Mouse (Mus musculus) liver, postnatal 0 days (tissue): ENCODE measurements around the gene Zfp36. TPM values are rescaled to one million over a fixed set of nuclear protein-coding genes. Genes with fewer than 3 reads are reported as not detected.

Experiments used
- ATAC-seq: fragments of 200-750 bp; cut with Nextera tagmentation; 2 replicates; pipeline ENCODE4 v1.8.0; 2017; ENCODE audit warnings: mild to moderate bottlenecking, moderate library complexity
- DNase-seq: peaks from one replicate; pipeline ENCODE4 v3.0.0-alpha.2; 2016
- H3K27ac ChIP-seq: fragments of 300-500 bp; sonication (generic); 2 replicates; pipeline ENCODE4 v1.5.1; 2014; ENCODE audit warnings: antibody characterized with exemption, moderate library complexity, mild to moderate bottlenecking, low read depth
- H3K27me3 ChIP-seq: fragments of 300-500 bp; sonication (generic); 2 replicates; pipeline ENCODE4 v1.6.1; 2014; ENCODE audit warnings: low read length, control low read depth, mixed read lengths; ENCODE audit not compliant: insufficient read depth
- H3K36me3 ChIP-seq: fragments of 300-500 bp; sonication (generic); replicated peaks from 2 replicates; pipeline ENCODE4 v1.6.1; 2014; ENCODE audit warnings: mild to moderate bottlenecking, control low read depth, low read length, moderate library complexity, mixed read lengths; ENCODE audit not compliant: insufficient read depth
- H3K4me1 ChIP-seq: fragments of 300-500 bp; sonication (generic); 2 replicates; pipeline ENCODE4 v1.6.1; 2014; ENCODE audit warnings: antibody characterized with exemption, mild to moderate bottlenecking, control low read depth; ENCODE audit not compliant: insufficient read depth
- H3K4me2 ChIP-seq: fragments of 300-500 bp; sonication (generic); 2 replicates; pipeline ENCODE4 v1.6.1; 2014; ENCODE audit warnings: low read depth, mild to moderate bottlenecking, low read length, moderate library complexity, mixed read lengths
- H3K4me3 ChIP-seq: fragments of 300-500 bp; sonication (generic); 2 replicates; pipeline ENCODE4 v1.5.1; 2014; ENCODE audit warnings: low read depth, low read length
- H3K9ac ChIP-seq: fragments of 300-500 bp; sonication (generic); replicated peaks from 2 replicates; pipeline ENCODE4 v1.6.1; 2014; ENCODE audit warnings: mild to moderate bottlenecking, moderate library complexity
- H3K9me3 ChIP-seq: fragments of 300-500 bp; sonication (generic); 2 replicates; pipeline ENCODE4 v1.6.1; 2016; ENCODE audit warnings: mild to moderate bottlenecking, control low read depth, low read length, mixed read lengths
- CTCF ChIP-seq: sonication (generic); IDR thresholded peaks from 2 replicates; pipeline ENCODE4 v1.5.1; 2016; ENCODE audit warnings: antibody characterized with exemption, low read depth
- EP300 ChIP-seq: IDR thresholded peaks from 2 replicates; pipeline ENCODE4 v1.6.1; 2016; ENCODE audit warnings: antibody characterized with exemption, low read depth, mild to moderate bottlenecking
- WGBS: fragments of 180-500 bp; shearing (Covaris S2); extraction: QIAGEN DNeasy Blood & Tissue Kit; methylation state at CpG from one replicate; pipeline ENCODE4 v1.1.7; 2014; ENCODE audit not compliant: insufficient replicate concordance; 5-methylcytosine and 5-hydroxymethylcytosine counted together
- polyA plus RNA-seq: library from polyadenylated mRNA; unstranded; fragments of >200 nt; fragmentation: Nextera tagmentation; extraction: Ambion mirVana; gene quantifications from 2 replicates; pipeline ENCODE4 v1.2.1, GENCODE M21; 2015

Gene Zfp36
- polyA plus RNA-seq, 1 experiment from 2014 or later: 21.1 TPM

GRCm38 (mm10) chr7:28341381-28341780, 38.7 kb downstream of the Zfp36 start:
- H3K27me3 ChIP-seq: no peaks in the 10 kb centered on the region
- no peaks in the 10 kb centered on the region for H3K36me3 ChIP-seq
- peak; percentile 65 for DNase-seq
- H3K9ac ChIP-seq: no peak overlapping the region
- H3K4me2 ChIP-seq: peak overlapping the region; percentile 29
- H3K27ac ChIP-seq: peak overlapping the region; percentile 81
- ATAC-seq: peak; percentile 48
- no peaks in the 10 kb centered on the region for H3K9me3 ChIP-seq
- H3K4me3 ChIP-seq: no peak overlapping the region
- 35% methylated on average over 7 of the region's 7 CpGs for WGBS
- H3K4me1 ChIP-seq: peaks cover 17% of the 10 kb centered on the region
- TF ChIP-seq EP300: peak; percentile 65; the same call in 1 of the 2 replicates
- TF ChIP-seq CTCF: no peak

- H3K4me1 ChIP-seq: peaks cover 17% of the 10 kb centered on the region
- DNase-seq: peak; percentile 65
- H3K27me3 ChIP-seq: no peaks in the 10 kb centered on the region
- peaks cover 4% of the 10 kb centered on the region; the same call in 1 of the 2 replicates for H3K36me3 ChIP-seq
- no peaks in the 10 kb centered on the region for H3K9me3 ChIP-seq
- TF ChIP-seq CTCF (peak; percentile 57), EP300 (no peak)
- WGBS: 36% methylated on average over 19 of the region's 19 CpGs
- peak overlapping the region; percentile 90 for H3K4me3 ChIP-seq
- peak; percentile 0; the same call in 1 of the 2 replicates for ATAC-seq
- peak overlapping the region; percentile 87 for H3K4me2 ChIP-seq
- H3K27ac ChIP-seq: peak overlapping the region; percentile 89
- peak overlapping the region; percentile 96 for H3K9ac ChIP-seq
These were observed 40.7 kb downstream of the Zfp36 start for GRCm38 (mm10) chr7:28339213-28339917.

- WGBS: under 1% methylated on average over 76 of the region's 77 CpGs
- peak; percentile 98 for ATAC-seq
- TF ChIP-seq CTCF (no peak; the same call in none of the 2 replicates), EP300 (peak; percentile 88)
These were observed 41.7 kb downstream of the Zfp36 start, which contains the start of gene Supt5 for GRCm38 (mm10) chr7:28338108-28338998. Supt5 (minus strand) TSS chr7:28338746.

GRCm38 (mm10) chr7:28335471-28335870, 44.6 kb downstream of the Zfp36 start:
- Histone ChIP-seq H3K9me3 (no peaks in the 10 kb centered on the region), H3K36me3 (peaks cover 14% of the 10 kb centered on the region), H3K4me2 (no peak overlapping the region), H3K4me1 (peaks cover 11% of the 10 kb centered on the region), H3K4me3 (no peak overlapping the region), H3K27ac (no peak overlapping the region), H3K27me3 (no peaks in the 10 kb centered on the region), H3K9ac (no peak overlapping the region)
- DNase-seq: no peak
- WGBS: 86% methylated on average over 2 of the region's 2 CpGs
- ATAC-seq: no peak
- no peak for TF ChIP-seq EP300
- no peak for TF ChIP-seq CTCF

More at GRCm38 (mm10) chr7:28338108-28338998, 41.7 kb downstream of the Zfp36 start, which contains the start of gene Supt5:
- Histone ChIP-seq H3K27ac (peak within 1 kb of the TSS; percentile 89), H3K36me3 (peaks cover 4% of the 10 kb centered on the region; the same call in 1 of the 2 replicates), H3K4me2 (peak within 1 kb of the TSS; percentile 87), H3K4me1 (peaks cover 17% of the 10 kb centered on the region), H3K4me3 (peak within 1 kb of the TSS; percentile 90), H3K9ac (peak within 1 kb of the TSS; percentile 96), H3K9me3 (no peaks in the 10 kb centered on the region), H3K27me3 (no peaks in the 10 kb centered on the region)
- peak; percentile 97 for DNase-seq

GRCm38 (mm10) chr7:28334534-28334933, 45.5 kb downstream of the Zfp36 start:
- WGBS: 91% methylated on average over 4 of the region's 4 CpGs
- Histone ChIP-seq H3K27me3 (no peaks in the 10 kb centered on the region), H3K27ac (no peak overlapping the region), H3K4me1 (peaks cover 11% of the 10 kb centered on the region), H3K4me2 (no peak overlapping the region), H3K9me3 (no peaks in the 10 kb centered on the region), H3K4me3 (no peak overlapping the region), H3K9ac (no peak overlapping the region), H3K36me3 (peaks cover 23% of the 10 kb centered on the region)
- DNase-seq: no peak
- TF ChIP-seq EP300 (no peak), CTCF (no peak)
- no peak for ATAC-seq

GRCm38 (mm10) chr7:28328260-28328659, 51.8 kb downstream of the Zfp36 start:
- Histone ChIP-seq H3K27me3 (no peaks in the 10 kb centered on the region), H3K9ac (no peak overlapping the region), H3K4me3 (no peak overlapping the region), H3K4me2 (no peak overlapping the region), H3K9me3 (no peaks in the 10 kb centered on the region), H3K36me3 (peaks cover 75% of the 10 kb centered on the region), H3K27ac (no peak overlapping the region), H3K4me1 (no peaks in the 10 kb centered on the region)
- DNase-seq (no peak), ATAC-seq (peak; percentile 63)
- no peak for TF ChIP-seq EP300
- no peak for TF ChIP-seq CTCF
- 79% methylated on average over 2 of the region's 2 CpGs for WGBS

Other genes starting within 250 kb of the Zfp36 start
- 48.4 and 51.6 TPM in 2 replicates for gene Fbl, start 210.5 kb downstream of the Zfp36 start, polyA plus RNA-seq
- 4.0 and 4.5 TPM in 2 replicates for gene Dyrk1b, start 200.8 kb downstream of the Zfp36 start, polyA plus RNA-seq
- 1.3 and 1.4 TPM in 2 replicates for gene Eid2, start 112.4 kb downstream of the Zfp36 start, polyA plus RNA-seq
- gene Eid2b, start 102.5 kb downstream of the Zfp36 start, polyA plus RNA-seq: 3.4 and 3.9 TPM in 2 replicates
- 0.12 TPM in 1 of 2 replicates, not detected in the other for gene Selenov, start 89.1 kb downstream of the Zfp36 start, polyA plus RNA-seq
- 0.12 TPM in 1 of 2 replicates, not detected in the other for gene Dll3, start 78.0 kb downstream of the Zfp36 start, polyA plus RNA-seq
- 52.0 and 53.9 TPM in 2 replicates for gene Timm50, start 68.2 kb downstream of the Zfp36 start, polyA plus RNA-seq
- 18.7 and 21.0 TPM in 2 replicates for gene Supt5, start 41.5 kb downstream of the Zfp36 start, polyA plus RNA-seq
- 653 and 673 TPM in 2 replicates for gene Rps16, start 29.6 kb downstream of the Zfp36 start, polyA plus RNA-seq
- 2.8 and 3.9 TPM in 2 replicates for gene Plekhg2, start 7.7 kb downstream of the Zfp36 start, polyA plus RNA-seq
- 18.0 and 18.6 TPM in 2 replicates for gene Med29, start 12.5 kb upstream of the Zfp36 start, polyA plus RNA-seq
- 16.9 and 21.1 TPM in 2 replicates for gene Paf1, start 12.7 kb upstream of the Zfp36 start, polyA plus RNA-seq
- gene Gmfg, start 57.2 kb upstream of the Zfp36 start, polyA plus RNA-seq: 75.4 and 81.4 TPM in 2 replicates
- gene Lrfn1, start 71.7 kb upstream of the Zfp36 start, polyA plus RNA-seq: 0.12 and 0.26 TPM in 2 replicates
- gene Ifnl2, start 130.2 kb upstream of the Zfp36 start, polyA plus RNA-seq: not detected in 2 replicates
- not detected in 2 replicates for gene Ifnl3, start 142.6 kb upstream of the Zfp36 start, polyA plus RNA-seq
- 1.3 and 7.7 TPM in 2 replicates for gene Sycn, start 160.6 kb upstream of the Zfp36 start, polyA plus RNA-seq
- gene Nccrp1, start 167.0 kb upstream of the Zfp36 start, polyA plus RNA-seq: not detected in 2 replicates
- gene Samd4b, start 217.9 kb upstream of the Zfp36 start, polyA plus RNA-seq: 3.5 and 4.3 TPM in 2 replicates
- gene Pak4, start 217.9 kb upstream of the Zfp36 start, polyA plus RNA-seq: 5.3 and 6.2 TPM in 2 replicates